Mouse (Mus musculus) neutrophil, adult 5-6 weeks (primary cell): Measurements from ENCODE around the gene Lrrc75b. TPM values are rescaled to one million over a fixed set of nuclear protein-coding genes. Genes with fewer than 3 reads are reported as not detected.
"Not testable (repeated sequence)": the region's sequence is repeated elsewhere in the genome, so short reads cannot be mapped to it uniquely, and the experiment has no call there.

ENCODE experiments used
- ATAC-seq: fragments of 151-379, 151-347 bp; 2 replicates; pipeline ENCODE4 v1.8.0; 2017; ENCODE audit warnings: mild to moderate bottlenecking, moderate TSS enrichment; ENCODE audit not compliant: insufficient number of reproducible peaks, poor library complexity, low FRiP score, severe bottlenecking; ENCODE audit errors: extremely low read depth
- total RNA-seq: library from RNA; stranded (forward); fragments of 200-1000 nt; gene quantifications from 2 replicates; pipeline ENCODE4 v1.2.3, GENCODE M21; 2017

The Lrrc75b gene
- total RNA-seq, 1 experiment from 2014 or later, result 0.58 TPM

- ATAC-seq, result no peak
These were observed 11.0 kb upstream of the Lrrc75b start for GRCm38 (mm10) chr10:75570981-75571657.

- no peak for ATAC-seq
These were observed 8.7 kb upstream of the Lrrc75b start for GRCm38 (mm10) chr10:75568851-75569250.

GRCm38 (mm10) chr10:75568441-75568840 lies 8.3 kb upstream of the Lrrc75b start:
- ATAC-seq, result no peak

GRCm38 (mm10) chr10:75568029-75568428 lies 7.9 kb upstream of the Lrrc75b start:
- no peak for ATAC-seq

GRCm38 (mm10) chr10:75566765-75567164 lies 6.6 kb upstream of the Lrrc75b start:
- ATAC-seq, result not testable (repeated sequence)

GRCm38 (mm10) chr10:75566321-75566720 lies 6.2 kb upstream of the Lrrc75b start:
- ATAC-seq, result no peak

GRCm38 (mm10) chr10:75565906-75566305 lies 5.8 kb upstream of the Lrrc75b start:
- no peak for ATAC-seq

- peak; percentile 80 for ATAC-seq
These were observed 5.3 kb upstream of the Lrrc75b start for GRCm38 (mm10) chr10:75565436-75565835.

GRCm38 (mm10) chr10:75564687-75565265 lies 4.6 kb upstream of the Lrrc75b start:
- peak; percentile 78 for ATAC-seq

GRCm38 (mm10) chr10:75562596-75562995 lies 2.5 kb upstream of the Lrrc75b start:
- ATAC-seq, result no peak

GRCm38 (mm10) chr10:75561071-75561654 lies 1.0 kb upstream of the Lrrc75b start, which contains the start of gene Ggt1:
TSS of gene Ggt1 (plus strand) at chr10:75561604.
- ATAC-seq, result no peak

GRCm38 (mm10) chr10:75560549-75560899 lies 394 bp upstream of the Lrrc75b start:
- no peak for ATAC-seq

GRCm38 (mm10) chr10:75559041-75559675 lies 972 bp downstream of the Lrrc75b start:
- ATAC-seq, result no peak

GRCm38 (mm10) chr10:75558515-75558914 lies 1.6 kb downstream of the Lrrc75b start:
- no peak for ATAC-seq

- ATAC-seq, result no peak
These were observed 4.1 kb downstream of the Lrrc75b start for GRCm38 (mm10) chr10:75556026-75556425.

- ATAC-seq, result no peak
These were observed 4.6 kb downstream of the Lrrc75b start for GRCm38 (mm10) chr10:75555557-75555956.

- ATAC-seq, result peak; percentile 30; the same call in 1 of the 2 replicates
These were observed 6.0 kb downstream of the Lrrc75b start for GRCm38 (mm10) chr10:75554090-75554489.

- no peak for ATAC-seq
These were observed 7.3 kb downstream of the Lrrc75b start for GRCm38 (mm10) chr10:75552701-75553450.

- ATAC-seq, result no peak
These were observed 8.0 kb downstream of the Lrrc75b start for GRCm38 (mm10) chr10:75552106-75552505.
